Mouse (Mus musculus) spleen, embryonic (tissue): ENCODE measurements at regions not wholly inside any gene's neighbourhood (a gene's known extent, or its start where the extent isn't known, plus 50 kb on each side); places are given as distances from the start of the nearest gene placed in this dataset.

Experiments
- CTCF ChIA-PET: fragments of 350-600 bp; sonication (Branson Sonifier 250); formaldehyde crosslinking; loops from one replicate; lab custom pipeline; 2022; lab: Charles Lee

DNA sequence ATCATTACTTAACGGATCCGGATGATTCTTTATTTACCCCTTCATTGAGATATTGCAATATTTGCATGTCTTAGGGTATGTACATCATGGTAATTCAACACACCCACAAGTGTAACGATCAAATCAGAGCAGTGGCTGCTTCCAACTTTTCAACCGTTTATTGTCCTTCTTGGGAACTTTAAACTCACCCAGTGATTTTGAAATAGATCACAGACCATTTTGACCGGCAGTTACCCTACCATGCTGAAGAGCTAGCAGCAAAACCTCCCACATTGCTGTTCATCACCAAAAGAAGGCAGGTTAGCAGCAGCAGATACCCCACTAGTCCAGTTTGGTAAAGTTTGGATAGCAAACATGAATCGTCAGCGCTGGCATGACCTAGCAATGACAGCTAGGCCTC, 130.2 kb upstream of the Nfe2l3 start:
- CTCF ChIA-PET = no interaction called here

GRCm38 (mm10) chr6:51318341-51318740, 114.1 kb upstream of the Nfe2l3 start:
- CTCF ChIA-PET = no interaction called here

- CTCF ChIA-PET = no interaction called here
These were observed 112.5 kb upstream of the Nfe2l3 start for GRCm38 (mm10) chr6:51320019-51320418.

- CTCF ChIA-PET = no interaction called here
These were observed 111.6 kb upstream of the Nfe2l3 start for GRCm38 (mm10) chr6:51320676-51321419.

DNA sequence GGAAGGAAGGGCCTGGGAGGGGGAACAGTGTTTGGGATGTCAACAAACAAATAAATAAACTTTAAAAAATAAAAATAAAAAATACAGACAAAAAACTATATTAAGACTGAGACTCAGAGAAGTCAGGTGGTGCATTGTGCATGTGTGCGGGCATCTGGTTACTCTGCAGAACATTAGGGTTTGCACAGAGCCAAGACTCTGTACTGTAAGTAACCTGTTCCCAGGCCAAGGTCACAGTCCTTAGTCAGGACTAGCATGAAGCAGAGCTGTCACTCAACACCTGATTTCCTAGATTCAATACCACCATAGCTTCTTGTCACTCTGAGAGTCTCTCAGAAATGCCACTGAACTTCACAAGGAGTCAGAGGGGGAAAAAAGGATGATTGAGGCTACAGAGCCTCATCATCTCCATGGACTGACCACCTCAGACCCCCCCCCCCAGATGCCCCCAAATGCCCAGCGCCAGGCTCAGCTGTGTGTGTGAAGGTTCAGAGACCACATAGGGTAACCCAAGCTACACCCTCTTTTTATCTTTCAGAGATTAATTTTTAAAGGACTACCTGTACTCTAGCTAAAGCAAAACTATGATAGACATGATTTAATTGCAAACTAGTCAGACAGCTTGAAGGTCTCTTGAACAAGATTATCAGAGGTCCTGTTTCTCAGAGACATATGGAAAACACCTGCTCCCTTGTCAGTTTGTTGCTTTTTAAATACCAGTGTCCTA, 106.2 kb upstream of the Nfe2l3 start:
- CTCF ChIA-PET = no interaction called here

- CTCF ChIA-PET = no interaction called here
These were observed 103.1 kb upstream of the Nfe2l3 start for GRCm38 (mm10) chr6:51329070-51329995.

DNA sequence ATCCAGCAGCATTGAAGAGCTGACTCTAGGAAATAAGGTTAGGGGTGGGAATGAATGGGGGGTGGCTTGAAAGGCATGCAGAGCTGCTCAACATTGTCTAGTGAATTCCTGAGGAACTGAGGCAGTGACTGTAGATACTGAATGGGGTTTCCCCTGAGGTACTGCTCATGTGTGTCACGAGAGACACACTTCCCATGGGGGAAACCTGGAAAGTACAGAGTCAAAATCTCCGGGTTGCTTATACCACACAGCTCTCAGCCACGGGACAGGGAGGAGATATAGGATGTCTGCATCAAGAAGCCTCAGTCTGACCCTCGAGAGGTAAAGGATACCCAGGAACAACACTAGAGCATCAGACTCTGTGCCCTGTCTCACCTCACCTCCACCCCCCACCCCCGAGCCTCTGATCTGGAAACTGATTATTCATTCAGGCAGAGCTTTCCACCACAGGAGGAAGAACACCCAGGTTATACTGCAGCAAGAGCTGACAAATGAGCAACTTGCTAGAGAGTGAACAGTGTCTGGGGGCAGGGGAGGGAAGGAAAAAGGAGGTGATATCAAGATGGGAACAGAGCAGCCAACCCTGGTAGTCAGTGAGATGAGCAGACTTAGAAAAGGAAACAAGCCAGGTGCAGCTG, 102.3 kb upstream of the Nfe2l3 start:
- CTCF ChIA-PET = no interaction called here

DNA sequence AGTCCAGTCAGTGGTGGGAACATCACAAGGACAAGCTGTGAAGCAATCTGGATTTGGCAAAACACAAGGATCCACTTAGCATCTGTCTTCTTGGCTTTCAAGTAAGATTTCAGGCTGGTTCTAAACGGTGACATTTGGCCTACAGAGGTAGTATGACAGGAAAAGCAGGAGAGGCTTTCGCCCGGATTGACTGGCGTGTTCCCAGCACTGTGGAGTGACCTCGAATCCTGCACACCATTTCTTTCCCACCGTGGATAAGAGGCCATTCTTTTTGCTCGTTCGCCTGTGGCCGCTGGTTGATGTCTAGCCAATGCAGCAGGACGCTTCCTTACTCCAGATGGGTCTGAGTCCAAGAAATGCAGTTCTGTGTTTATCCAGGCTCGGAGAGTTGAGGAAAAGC, 99.6 kb upstream of the Nfe2l3 start:
- CTCF ChIA-PET = no interaction called here

DNA sequence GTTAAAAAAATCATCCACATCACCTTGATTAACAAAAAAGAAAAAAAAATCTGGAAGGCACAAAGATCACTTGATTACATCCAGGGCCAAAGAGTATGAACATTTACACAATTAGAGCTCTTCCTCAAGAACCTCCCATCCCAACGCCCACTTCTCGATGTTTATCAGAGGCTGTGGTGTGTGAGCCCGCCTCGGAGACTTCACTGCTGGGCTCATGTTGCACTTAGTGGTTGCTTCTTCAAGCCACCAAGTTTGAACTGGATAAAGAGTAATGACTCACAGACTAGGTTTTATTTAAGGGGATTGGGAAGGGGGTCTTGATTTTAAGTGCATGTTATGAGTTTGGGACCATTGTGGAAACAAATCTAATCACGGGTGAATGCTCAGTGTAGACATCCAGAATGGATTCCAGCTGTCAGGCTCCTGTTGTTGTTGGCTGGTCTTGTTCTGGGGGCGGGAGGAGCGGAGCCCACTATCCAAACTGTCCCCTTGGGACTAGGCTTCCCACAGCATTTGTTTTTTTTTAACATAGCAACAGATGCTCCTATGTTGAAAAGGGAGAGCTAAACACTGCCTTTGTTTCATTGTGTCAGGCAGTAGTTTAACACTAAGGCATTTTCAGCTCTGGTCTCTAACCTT, 98.6 kb upstream of the Nfe2l3 start:
- CTCF ChIA-PET = no interaction called here

DNA sequence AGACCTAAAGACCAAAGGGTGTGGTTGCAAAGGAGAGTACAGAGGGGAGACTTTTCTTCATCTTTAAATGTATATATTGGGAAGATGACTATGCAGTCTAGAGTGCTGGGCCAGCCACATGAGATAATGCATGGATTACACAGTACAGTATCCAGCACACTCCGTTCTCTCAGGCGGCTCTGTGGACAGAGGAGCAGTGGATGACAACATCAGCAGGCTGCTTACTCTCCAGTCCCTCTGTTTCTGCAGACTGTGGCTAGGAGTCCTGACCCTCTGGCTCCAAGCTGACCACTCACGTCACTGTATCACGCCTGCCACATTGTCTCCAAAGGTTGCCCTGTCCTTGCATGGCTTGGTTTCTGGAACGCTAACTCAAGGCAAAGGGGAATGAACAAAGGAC, 97.2 kb upstream of the Nfe2l3 start:
- CTCF ChIA-PET = no interaction called here

GRCm38 (mm10) chr6:51339301-51339700, 93.2 kb upstream of the Nfe2l3 start:
- CTCF ChIA-PET = no interaction called here

DNA sequence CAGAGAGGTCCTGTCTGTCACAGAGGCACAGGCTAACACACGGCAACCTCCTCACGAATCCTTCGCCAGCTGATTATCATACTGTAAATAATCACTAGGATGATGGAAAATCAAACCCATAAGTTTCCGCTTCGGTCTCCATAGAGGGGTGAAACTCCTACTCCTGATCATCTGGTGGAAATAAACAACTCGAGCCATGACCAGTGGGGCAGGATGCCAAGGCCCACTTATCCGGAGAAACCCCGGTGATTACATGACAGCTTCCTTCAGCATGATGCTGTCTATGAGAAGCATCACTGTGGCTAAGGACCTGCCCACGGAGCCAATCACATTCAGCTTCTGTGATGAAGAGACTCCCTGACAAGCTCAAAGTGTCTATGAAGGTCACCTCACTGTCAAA, 84.7 kb upstream of the Nfe2l3 start:
- CTCF ChIA-PET = no interaction called here

DNA sequence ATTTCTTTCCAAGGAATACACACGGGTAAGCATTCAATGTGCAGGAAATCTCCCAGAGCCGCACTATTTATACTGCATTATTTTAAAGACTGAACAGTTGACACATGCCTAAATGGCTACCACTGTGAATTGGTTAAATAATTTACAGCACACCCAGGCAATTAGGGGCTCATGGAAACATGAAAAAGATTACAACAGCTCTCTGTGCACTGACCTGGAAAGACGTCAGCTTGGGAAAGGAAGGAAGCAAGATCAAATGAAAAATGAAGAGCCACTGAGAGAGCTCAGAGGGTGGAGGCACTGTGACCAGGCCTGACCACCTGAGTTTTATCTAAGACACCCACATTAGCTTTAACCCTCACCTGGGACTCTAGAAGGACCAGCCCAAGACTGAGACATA, 82.7 kb upstream of the Nfe2l3 start:
- CTCF ChIA-PET = interaction anchor here (0.6 to 0.7 kb wide), 2 partner anchors 82 to 165 kb away, joined by 3 to 7 read pairs; no protein-coding TSS in a partner anchor

DNA sequence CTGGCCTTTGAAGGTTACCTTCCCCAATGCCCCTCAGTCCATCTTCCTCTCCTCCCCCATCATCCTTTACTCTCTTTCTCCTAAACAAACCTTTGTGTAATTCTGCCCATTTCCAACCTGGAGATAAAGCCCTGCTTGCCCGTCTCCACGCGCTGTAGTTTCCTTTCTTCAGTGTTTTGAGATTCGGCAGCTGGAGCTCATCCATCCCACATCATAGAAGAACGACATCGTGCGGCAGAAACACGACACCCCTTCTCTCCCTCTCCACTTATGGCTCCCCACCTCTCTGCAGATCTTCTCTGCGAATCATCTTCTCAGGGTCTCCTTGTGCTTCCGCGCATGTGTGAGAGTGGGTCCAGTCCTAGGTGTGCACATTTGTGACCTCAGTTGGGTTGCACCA, 77.4 kb upstream of the Nfe2l3 start:
- CTCF ChIA-PET = no interaction called here

GRCm38 (mm10) chr6:51361611-51362180, 70.8 kb upstream of the Nfe2l3 start:
- CTCF ChIA-PET = no interaction called here

DNA sequence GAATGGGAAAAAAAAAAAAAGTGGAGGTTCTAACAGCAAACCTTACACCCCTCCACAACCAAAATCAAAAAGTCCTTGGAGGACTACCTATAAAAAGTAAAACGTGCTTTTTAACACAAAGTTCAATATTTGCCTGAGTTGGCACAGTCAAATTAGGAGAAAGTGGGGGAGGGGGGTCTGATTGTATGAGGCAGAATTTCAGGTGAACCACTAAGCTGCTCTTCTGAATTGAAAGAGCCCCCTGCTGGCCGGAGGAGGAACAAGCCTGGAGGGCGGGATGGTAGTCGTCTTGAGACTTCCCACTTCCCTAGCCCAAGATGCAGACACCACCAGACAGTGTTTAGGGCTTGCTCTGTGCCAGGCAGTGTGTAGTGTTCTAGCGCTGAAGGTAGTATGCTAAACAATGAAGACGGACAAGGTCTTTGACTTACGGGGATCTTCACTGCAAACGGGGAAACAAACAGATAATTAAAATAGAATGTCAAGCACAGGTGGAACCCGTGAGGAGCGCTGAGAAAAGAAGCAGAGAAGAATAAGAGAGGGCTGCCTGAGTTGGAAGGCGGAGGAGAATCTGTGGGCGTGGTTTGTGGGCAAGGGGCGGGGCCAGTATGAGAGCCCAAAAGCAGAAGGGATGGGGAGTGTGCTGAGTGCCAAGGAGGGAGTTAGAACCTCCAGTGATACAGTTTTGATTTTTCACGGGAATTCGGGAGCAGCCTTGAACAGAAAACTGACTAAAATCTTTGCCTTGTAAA, 69.8 kb upstream of the Nfe2l3 start:
- CTCF ChIA-PET = no interaction called here

GRCm38 (mm10) chr6:51364776-51365175, 67.7 kb upstream of the Nfe2l3 start:
- CTCF ChIA-PET = no interaction called here

GRCm38 (mm10) chr6:51369771-51370170, 62.7 kb upstream of the Nfe2l3 start:
- CTCF ChIA-PET = no interaction called here

DNA sequence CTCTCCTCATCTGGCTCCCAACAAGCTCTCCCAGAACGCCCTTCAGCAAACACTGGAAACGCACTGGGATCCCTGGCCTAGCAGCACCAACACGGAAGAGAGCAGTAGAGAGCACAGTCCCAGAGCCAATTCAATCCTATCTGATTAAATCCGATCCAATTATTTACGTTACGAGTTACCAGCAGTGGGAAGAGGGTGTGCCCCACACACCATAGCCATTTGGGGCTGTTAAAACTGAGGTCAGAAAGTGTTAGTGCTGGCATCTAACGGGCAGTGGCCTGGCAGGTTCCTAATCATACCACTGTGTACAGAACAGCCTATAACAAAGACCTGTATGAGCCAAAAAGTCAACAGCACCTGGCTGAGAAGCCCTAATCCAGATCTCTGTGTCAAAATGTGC, 60.1 kb upstream of the Nfe2l3 start:
- CTCF ChIA-PET = no interaction called here

GRCm38 (mm10) chr6:51378436-51378835, 54.0 kb upstream of the Nfe2l3 start:
- CTCF ChIA-PET = no interaction called here
